In genomic region chr8:105263244-105263912, GRCm38 (mm10) we compare ENCODE assay signal across 9 mouse cellular contexts. TPM values are rescaled to one million over a fixed set of nuclear protein-coding genes. Genes with fewer than 3 reads are reported as not detected.
A peak's percentile ranks its signal among the peaks of the same experiment; 100 is the strongest.
DNase-seq lines count a peak whose midpoint lies in the region; ATAC-seq lines count a peak whose summit lies in the region.
"Had no signal": no experiment of that assay in that cellular context is flagged by ENCODE, and none has a peak within 500 bp of the region (broad histone marks: within the 10 kb centered on the region; RNA-seq: fewer than 3 reads in every experiment).

No protein-coding gene starts in this region.

- no peak for DNase-seq in hindbrain, embryonic 10.5 days (ENCODE audit: low spot score)
- peak; percentile 53 for DNase-seq in A20 (ENCODE audit: low read depth, low spot score)
- DNase-seq in NIH3T3 (ENCODE audit: low read depth), result peak; percentile 47
- no peak for DNase-seq in left cerebral cortex, adult 8-10 months (ENCODE audit: low spot score in 2 of 2)
- DNase-seq in layer of hippocampus, adult 8-10 months (ENCODE audit: low spot score in 2 of 2), result no peak
- no peak for DNase-seq in gastrocnemius, postnatal 14 days
- DNase-seq: thymus, postnatal 14 days had no signal

- ATAC-seq in hindbrain, embryonic 16.5 days, result no peak
- no peak for ATAC-seq in limb, embryonic 13.5 days (ENCODE audit: low FRiP score, low read depth)

- H3K27ac ChIP-seq in hindbrain, embryonic 10.5 days, result no peak overlapping the region
- H3K27ac ChIP-seq in hindbrain, embryonic 16.5 days (ENCODE audit: low read depth, low read length), result no peak overlapping the region
- no peak overlapping the region for H3K27ac ChIP-seq in limb, embryonic 13.5 days

- no peak overlapping the region; the same call in 1 of the 2 replicates for H3K4me2 ChIP-seq in hindbrain, embryonic 16.5 days (ENCODE audit: low read length)
- peak overlapping the region; percentile 87 for H3K4me2 ChIP-seq in limb, embryonic 13.5 days (replicated peaks)

- WGBS in hindbrain, embryonic 10.5 days, result 42% methylated on average over 16 of the region's 16 CpGs
- 39% methylated on average over 16 of the region's 16 CpGs for WGBS in hindbrain, embryonic 16.5 days
- 40% methylated on average over 16 of the region's 16 CpGs for WGBS in limb, embryonic 13.5 days

- no peaks in the 10 kb centered on the region for H3K36me3 ChIP-seq in hindbrain, embryonic 10.5 days
- no peaks in the 10 kb centered on the region for H3K36me3 ChIP-seq in hindbrain, embryonic 16.5 days (ENCODE audit: control insufficient read depth, insufficient read depth, low read length)
- H3K36me3 ChIP-seq in limb, embryonic 13.5 days, result no peaks in the 10 kb centered on the region

- intact Hi-C loops in gastrocnemius, postnatal 14 days (cut with DNase I; ENCODE audit: low total_unique reads), result loop anchor here (2.0 kb wide), 1 partner anchor 39 kb away; the partner anchor contains the start of gene D230025D16Rik

- H3K4me3 ChIP-seq in hindbrain, embryonic 10.5 days, result peak overlapping the region; percentile 74; the same call in 1 of the 2 replicates
- H3K4me3 ChIP-seq in hindbrain, embryonic 16.5 days (ENCODE audit: low read length), result no peak overlapping the region
- H3K4me3 ChIP-seq in limb, embryonic 13.5 days, result peak overlapping the region; percentile 69

- H3K4me1 ChIP-seq in hindbrain, embryonic 10.5 days (replicated peaks), result peaks cover 39% of the 10 kb centered on the region
- H3K4me1 ChIP-seq in hindbrain, embryonic 16.5 days (ENCODE audit: control insufficient read depth, insufficient read depth, low read depth, low read length), result peaks cover 26% of the 10 kb centered on the region
- peaks cover 30% of the 10 kb centered on the region for H3K4me1 ChIP-seq in limb, embryonic 13.5 days

- peaks cover 13% of the 10 kb centered on the region for H3K9me3 ChIP-seq in hindbrain, embryonic 10.5 days
- no peaks in the 10 kb centered on the region; the same call in 1 of the 2 replicates for H3K9me3 ChIP-seq in hindbrain, embryonic 16.5 days (ENCODE audit: control insufficient read depth, low read length)
- peaks cover 9% of the 10 kb centered on the region; the same call in 1 of the 2 replicates for H3K9me3 ChIP-seq in limb, embryonic 13.5 days

- no peak overlapping the region for H3K9ac ChIP-seq in hindbrain, embryonic 16.5 days (ENCODE audit: low read depth, low read length)
- H3K9ac ChIP-seq in limb, embryonic 13.5 days, result no peak overlapping the region

- peaks cover 100% of the 10 kb centered on the region for H3K27me3 ChIP-seq in hindbrain, embryonic 10.5 days (ENCODE audit: insufficient read depth, poor library complexity, severe bottlenecking)
- H3K27me3 ChIP-seq in hindbrain, embryonic 16.5 days (replicated peaks; ENCODE audit: control insufficient read depth, insufficient read depth, low read length), result peaks cover 41% of the 10 kb centered on the region
- H3K27me3 ChIP-seq in limb, embryonic 13.5 days, result peaks cover 90% of the 10 kb centered on the region

RNA-seq across cellular contexts. Expression of gene Tradd, which starts 1.0 kb away (rescaled TPM):
- polyA plus RNA-seq in hindbrain, embryonic 10.5 days (2016; fragmentation: Nextera tagmentation; extraction: Ambion mirVana), result 15.4 and 16.3 TPM in 2 replicates
- polyA plus RNA-seq in hindbrain, embryonic 16.5 days (2015; fragmentation: Nextera tagmentation; extraction: Ambion mirVana), result 20.7 and 21.5 TPM in 2 replicates
- polyA plus RNA-seq in limb, embryonic 13.5 days (2015; fragmentation: Nextera tagmentation; extraction: Ambion mirVana), result 20.1 and 23.2 TPM in 2 replicates
- 10 to 100 TPM in 2 of 4 experiments, 1 to 10 TPM in 2; 7.9 to 10.9 (median 9.6) TPM for total RNA-seq in left cerebral cortex, adult 8-10 months (2022)
- 10 to 100 TPM in 1 of 4 experiments, 1 to 10 TPM in 3; 9.2 to 10.1 (median 9.8) TPM for total RNA-seq in layer of hippocampus, adult 8-10 months (2022)
- total RNA-seq in gastrocnemius, postnatal 14 days (2021), result 1 to 10 TPM; 2.8 to 3.9 TPM

RNA-seq across cellular contexts. Expression of gene Fbxl8, which starts 1.1 kb away (rescaled TPM):
- 1.0 and 1.6 TPM in 2 replicates for polyA plus RNA-seq in hindbrain, embryonic 10.5 days (2016; fragmentation: Nextera tagmentation; extraction: Ambion mirVana)
- 2.1 and 2.4 TPM in 2 replicates for polyA plus RNA-seq in hindbrain, embryonic 16.5 days (2015; fragmentation: Nextera tagmentation; extraction: Ambion mirVana)
- polyA plus RNA-seq in limb, embryonic 13.5 days (2015; fragmentation: Nextera tagmentation; extraction: Ambion mirVana), result 2.6 and 2.8 TPM in 2 replicates
- 1 to 10 TPM in 2 of 4 experiments, under 1 TPM in 2; 0.50 to 1.6 (median 1.1) TPM for total RNA-seq in left cerebral cortex, adult 8-10 months (2022)
- total RNA-seq in layer of hippocampus, adult 8-10 months (2022), result 1 to 10 TPM; 1.2 to 1.5 (median 1.5) TPM
- 1 to 10 TPM; 1.3 TPM for total RNA-seq in gastrocnemius, postnatal 14 days (2021)

RNA-seq across cellular contexts. Expression of gene Hsf4, which starts 6.2 kb away (rescaled TPM):
- 0.09 and 0.20 TPM in 2 replicates for polyA plus RNA-seq in hindbrain, embryonic 10.5 days (2016; fragmentation: Nextera tagmentation; extraction: Ambion mirVana)
- 0.80 and 1.2 TPM in 2 replicates for polyA plus RNA-seq in hindbrain, embryonic 16.5 days (2015; fragmentation: Nextera tagmentation; extraction: Ambion mirVana)
- 0.11 and 0.19 TPM in 2 replicates for polyA plus RNA-seq in limb, embryonic 13.5 days (2015; fragmentation: Nextera tagmentation; extraction: Ambion mirVana)
- total RNA-seq in left cerebral cortex, adult 8-10 months (2022), result 10 to 100 TPM; 21.3 to 25.7 (median 22.9) TPM
- total RNA-seq in layer of hippocampus, adult 8-10 months (2022), result 10 to 100 TPM; 10.6 to 12.9 (median 12.0) TPM
- 1 to 10 TPM in 1 of 2 experiments, under 1 TPM in 1; 0.95 to 1.4 TPM for total RNA-seq in gastrocnemius, postnatal 14 days (2021)

RNA-seq across cellular contexts. Expression of gene B3gnt9, which starts 8.4 kb away (rescaled TPM):
- 2.6 and 3.3 TPM in 2 replicates for polyA plus RNA-seq in hindbrain, embryonic 10.5 days (2016; fragmentation: Nextera tagmentation; extraction: Ambion mirVana)
- 12.3 and 12.4 TPM in 2 replicates for polyA plus RNA-seq in hindbrain, embryonic 16.5 days (2015; fragmentation: Nextera tagmentation; extraction: Ambion mirVana)
- polyA plus RNA-seq in limb, embryonic 13.5 days (2015; fragmentation: Nextera tagmentation; extraction: Ambion mirVana), result 24.7 and 25.4 TPM in 2 replicates
- total RNA-seq in left cerebral cortex, adult 8-10 months (2022), result 1 to 10 TPM; 4.2 to 5.4 (median 4.8) TPM
- 1 to 10 TPM; 3.0 to 4.0 (median 3.8) TPM for total RNA-seq in layer of hippocampus, adult 8-10 months (2022)
- 1 to 10 TPM; 5.1 to 6.1 TPM for total RNA-seq in gastrocnemius, postnatal 14 days (2021)

RNA-seq across cellular contexts. Expression of gene Nol3, which starts 12.6 kb away (rescaled TPM):
- polyA plus RNA-seq in hindbrain, embryonic 10.5 days (2016; fragmentation: Nextera tagmentation; extraction: Ambion mirVana), result 1.2 and 2.1 TPM in 2 replicates
- 6.2 TPM in 2 replicates for polyA plus RNA-seq in hindbrain, embryonic 16.5 days (2015; fragmentation: Nextera tagmentation; extraction: Ambion mirVana)
- polyA plus RNA-seq in limb, embryonic 13.5 days (2015; fragmentation: Nextera tagmentation; extraction: Ambion mirVana), result 2.7 and 3.1 TPM in 2 replicates
- 10 to 100 TPM; 10.6 to 13.8 (median 13.1) TPM for total RNA-seq in left cerebral cortex, adult 8-10 months (2022)
- 10 to 100 TPM in 2 of 4 experiments, 1 to 10 TPM in 2; 8.2 to 14.0 (median 11.6) TPM for total RNA-seq in layer of hippocampus, adult 8-10 months (2022)
- 10 to 100 TPM; 24.1 to 27.3 TPM for total RNA-seq in gastrocnemius, postnatal 14 days (2021)

Comparison
In these comparisons a context has a peak if more than half of its experiments do, and no peak if none do; other contexts are left out.
1. DNase-seq: peak in A20 (single experiment) and NIH3T3 (single experiment); none in hindbrain, embryonic 10.5 days (single experiment), left cerebral cortex, adult 8-10 months (0 of 2), layer of hippocampus, adult 8-10 months (0 of 2) and gastrocnemius, postnatal 14 days (single experiment).
2. RNA of gene Hsf4, which starts 6.2 kb away (total RNA-seq): 21.3 to 25.7 TPM in left cerebral cortex, adult 8-10 months and 10.6 to 12.9 TPM in layer of hippocampus, adult 8-10 months; 0.95 to 1.4 TPM in gastrocnemius, postnatal 14 days; every median in the first group is over 4 times any median in the second.